Mouse (Mus musculus) gastrocnemius, postnatal 10 days (tissue): ENCODE measurements at regions not wholly inside any gene's neighbourhood (a gene's known extent, or its start where the extent isn't known, plus 50 kb on each side); places are given as distances from the start of the nearest gene placed in this dataset.
A peak's percentile ranks its signal among the peaks of the same experiment; 100 is the strongest.

Source experiments
- DNase-seq: peaks from one replicate; pipeline ENCODE4 v3.0.0; 2021; ENCODE audit warnings: mixed read lengths

- no peak for DNase-seq
Observed at GRCm38 (mm10) chr7:71873817-71874216, 432.6 kb downstream of the Mctp2 start.

GRCm38 (mm10) chr7:71872912-71873311 is 433.5 kb downstream of the Mctp2 start:
- DNase-seq, result no peak

- DNase-seq, result peak; percentile 34
Observed at GRCm38 (mm10) chr7:71867090-71867489, 439.3 kb downstream of the Mctp2 start.

- no peak for DNase-seq
Observed at GRCm38 (mm10) chr7:71865371-71866166, 440.8 kb downstream of the Mctp2 start.

- DNase-seq, result no peak
Observed at GRCm38 (mm10) chr7:71852864-71853263, 453.5 kb downstream of the Mctp2 start.

GRCm38 (mm10) chr7:71849174-71849573 is 457.2 kb downstream of the Mctp2 start:
- no peak for DNase-seq

- DNase-seq, result no peak
Observed at GRCm38 (mm10) chr7:71837845-71838244, 468.6 kb downstream of the Mctp2 start.

GRCm38 (mm10) chr7:71831790-71832525 is 474.4 kb downstream of the Mctp2 start:
- no peak for DNase-seq

GRCm38 (mm10) chr7:71829567-71829966 is 476.8 kb downstream of the Mctp2 start:
- no peak for DNase-seq

- DNase-seq, result no peak
Observed at GRCm38 (mm10) chr7:71816138-71816537, 464.9 kb upstream of the Gm10295 start.

GRCm38 (mm10) chr7:71794201-71794600 is 442.9 kb upstream of the Gm10295 start:
- DNase-seq, result no peak

GRCm38 (mm10) chr7:71788401-71788800 is 437.1 kb upstream of the Gm10295 start:
- DNase-seq, result no peak

GRCm38 (mm10) chr7:71782496-71782895 is 431.2 kb upstream of the Gm10295 start:
- DNase-seq, result no peak

- DNase-seq, result no peak
Observed at GRCm38 (mm10) chr7:71749886-71750285, 398.6 kb upstream of the Gm10295 start.

- no peak for DNase-seq
Observed at GRCm38 (mm10) chr7:71746118-71746897, 395.0 kb upstream of the Gm10295 start.

GRCm38 (mm10) chr7:71728509-71728908 is 377.2 kb upstream of the Gm10295 start:
- no peak for DNase-seq

GRCm38 (mm10) chr7:71708209-71708608 is 356.9 kb upstream of the Gm10295 start:
- DNase-seq, result no peak

- no peak for DNase-seq
Observed at GRCm38 (mm10) chr7:71706201-71706600, 354.9 kb upstream of the Gm10295 start.

GRCm38 (mm10) chr7:71705426-71706050 is 354.3 kb upstream of the Gm10295 start:
- DNase-seq, result peak; percentile 41

GRCm38 (mm10) chr7:71704661-71705240 is 353.5 kb upstream of the Gm10295 start:
- no peak for DNase-seq
